Mouse (Mus musculus): ENCODE data around the gene Kctd3. TPM values are rescaled to one million over a fixed set of nuclear protein-coding genes. Genes with fewer than 3 reads are reported as not detected.
A peak's percentile ranks its signal among the peaks of the same experiment; 100 is the strongest.
"Not testable (repeated sequence)": the region's sequence is repeated elsewhere in the genome, so short reads cannot be mapped to it uniquely, and the experiment has no call there.

Kctd3 gene
- polyA plus RNA-seq, 1 experiment = 87.2 TPM

GRCm38 (mm10) chr1:189046301-189046700, 38.7 kb upstream of the Kctd3 start:
- no peak for TF ChIP-seq CTCF (IDR thresholded peaks at IDR 0.05; ENCODE audit: extremely low read depth, insufficient read depth, low read length)
- no peak overlapping the region for H3K4me3 ChIP-seq (ENCODE audit: insufficient read depth, low read length)
- H3K27ac ChIP-seq (ENCODE audit: insufficient read depth, low read length) = no peak overlapping the region
- no peaks in the 10 kb centered on the region for H3K4me1 ChIP-seq (ENCODE audit: control insufficient read depth, insufficient read depth, low read length)

GRCm38 (mm10) chr1:189041261-189041660, 33.6 kb upstream of the Kctd3 start:
- TF ChIP-seq POLR2A (IDR thresholded peaks at IDR 0.05; ENCODE audit: extremely low read depth, insufficient read depth, low read length) (no peak), CTCF (IDR thresholded peaks at IDR 0.05; ENCODE audit: extremely low read depth, insufficient read depth, low read length) (no peak)
- Histone ChIP-seq H3K4me3 (ENCODE audit: insufficient read depth, low read length) (no peak overlapping the region), H3K27ac (ENCODE audit: insufficient read depth, low read length) (no peak overlapping the region), H3K4me1 (ENCODE audit: control insufficient read depth, insufficient read depth, low read length) (no peaks in the 10 kb centered on the region)

GRCm38 (mm10) chr1:189039348-189039747, 31.7 kb upstream of the Kctd3 start:
- H3K4me3 ChIP-seq (ENCODE audit: insufficient read depth, low read length) = no peak overlapping the region
- no peaks in the 10 kb centered on the region for H3K4me1 ChIP-seq (ENCODE audit: control insufficient read depth, insufficient read depth, low read length)
- no peak overlapping the region for H3K27ac ChIP-seq (ENCODE audit: insufficient read depth, low read length)
- TF ChIP-seq CTCF (IDR thresholded peaks at IDR 0.05; ENCODE audit: extremely low read depth, insufficient read depth, low read length) (no peak), POLR2A (IDR thresholded peaks at IDR 0.05; ENCODE audit: extremely low read depth, insufficient read depth, low read length) (no peak)

- H3K27ac ChIP-seq (ENCODE audit: insufficient read depth, low read length); H3K4me3 ChIP-seq (ENCODE audit: insufficient read depth, low read length); H3K4me1 ChIP-seq (ENCODE audit: control insufficient read depth, insufficient read depth, low read length): not testable (repeated sequence)
Observed at GRCm38 (mm10) chr1:189032817-189033216, 25.2 kb upstream of the Kctd3 start.

- Histone ChIP-seq H3K27ac (ENCODE audit: insufficient read depth, low read length) (no peak overlapping the region), H3K4me1 (ENCODE audit: control insufficient read depth, insufficient read depth, low read length) (no peaks in the 10 kb centered on the region), H3K4me3 (ENCODE audit: insufficient read depth, low read length) (no peak overlapping the region)
- TF ChIP-seq CTCF (IDR thresholded peaks at IDR 0.05; ENCODE audit: extremely low read depth, insufficient read depth, low read length) (no peak), POLR2A (IDR thresholded peaks at IDR 0.05; ENCODE audit: extremely low read depth, insufficient read depth, low read length) (no peak)
Observed at GRCm38 (mm10) chr1:189030975-189031374, 23.3 kb upstream of the Kctd3 start.

GRCm38 (mm10) chr1:189028267-189028666, 20.6 kb upstream of the Kctd3 start:
- TF ChIP-seq POLR2A (IDR thresholded peaks at IDR 0.05; ENCODE audit: extremely low read depth, insufficient read depth, low read length) (no peak), CTCF (IDR thresholded peaks at IDR 0.05; ENCODE audit: extremely low read depth, insufficient read depth, low read length) (peak; percentile 82)
- H3K27ac ChIP-seq (ENCODE audit: insufficient read depth, low read length) = no peak overlapping the region
- H3K4me1 ChIP-seq (ENCODE audit: control insufficient read depth, insufficient read depth, low read length) = no peaks in the 10 kb centered on the region
- H3K4me3 ChIP-seq (ENCODE audit: insufficient read depth, low read length) = no peak overlapping the region

- Histone ChIP-seq H3K4me1 (ENCODE audit: control insufficient read depth, insufficient read depth, low read length) (no peaks in the 10 kb centered on the region), H3K27ac (ENCODE audit: insufficient read depth, low read length) (no peak overlapping the region), H3K4me3 (ENCODE audit: insufficient read depth, low read length) (no peak overlapping the region)
- TF ChIP-seq CTCF (IDR thresholded peaks at IDR 0.05; ENCODE audit: extremely low read depth, insufficient read depth, low read length) (peak; percentile 50; the same call in 1 of the 2 replicates), POLR2A (IDR thresholded peaks at IDR 0.05; ENCODE audit: extremely low read depth, insufficient read depth, low read length) (no peak)
Observed at GRCm38 (mm10) chr1:189026885-189027284, 19.2 kb upstream of the Kctd3 start.

GRCm38 (mm10) chr1:189023701-189024080, 16.1 kb upstream of the Kctd3 start:
- no peaks in the 10 kb centered on the region for H3K4me1 ChIP-seq (ENCODE audit: control insufficient read depth, insufficient read depth, low read length)
- H3K4me3 ChIP-seq (ENCODE audit: insufficient read depth, low read length) = no peak overlapping the region
- H3K27ac ChIP-seq (ENCODE audit: insufficient read depth, low read length) = no peak overlapping the region
- TF ChIP-seq CTCF (IDR thresholded peaks at IDR 0.05; ENCODE audit: extremely low read depth, insufficient read depth, low read length) = no peak
- no peak for TF ChIP-seq POLR2A (IDR thresholded peaks at IDR 0.05; ENCODE audit: extremely low read depth, insufficient read depth, low read length)

- no peaks in the 10 kb centered on the region for H3K4me1 ChIP-seq (ENCODE audit: control insufficient read depth, insufficient read depth, low read length)
- H3K4me3 ChIP-seq (ENCODE audit: insufficient read depth, low read length) = no peak overlapping the region
- TF ChIP-seq CTCF (IDR thresholded peaks at IDR 0.05; ENCODE audit: extremely low read depth, insufficient read depth, low read length) (peak; percentile 19), POLR2A (IDR thresholded peaks at IDR 0.05; ENCODE audit: extremely low read depth, insufficient read depth, low read length) (no peak)
- H3K27ac ChIP-seq (ENCODE audit: insufficient read depth, low read length) = no peak overlapping the region
Observed at GRCm38 (mm10) chr1:189022925-189023700, 15.5 kb upstream of the Kctd3 start.

- TF ChIP-seq CTCF (IDR thresholded peaks at IDR 0.05; ENCODE audit: extremely low read depth, insufficient read depth, low read length) (no peak), POLR2A (IDR thresholded peaks at IDR 0.05; ENCODE audit: extremely low read depth, insufficient read depth, low read length) (no peak)
- no peaks in the 10 kb centered on the region for H3K4me1 ChIP-seq (ENCODE audit: control insufficient read depth, insufficient read depth, low read length)
- H3K4me3 ChIP-seq (ENCODE audit: insufficient read depth, low read length) = no peak overlapping the region
- peak overlapping the region; percentile 91 for H3K27ac ChIP-seq (ENCODE audit: insufficient read depth, low read length)
Observed at GRCm38 (mm10) chr1:189015372-189015771, 7.7 kb upstream of the Kctd3 start.
